Mouse (Mus musculus) embryo, embryonic 10 days (tissue): Measurements from ENCODE around the gene Krt86.
"Not testable (repeated sequence)": the region's sequence is repeated elsewhere in the genome, so short reads cannot be mapped to it uniquely, and the experiment has no call there.

ENCODE experiments used
- DNase-seq: peaks from one replicate; pipeline ENCODE4 v3.0.0-alpha.2; 2015; ENCODE audit warnings: low spot score

Krt86 gene

DNA sequence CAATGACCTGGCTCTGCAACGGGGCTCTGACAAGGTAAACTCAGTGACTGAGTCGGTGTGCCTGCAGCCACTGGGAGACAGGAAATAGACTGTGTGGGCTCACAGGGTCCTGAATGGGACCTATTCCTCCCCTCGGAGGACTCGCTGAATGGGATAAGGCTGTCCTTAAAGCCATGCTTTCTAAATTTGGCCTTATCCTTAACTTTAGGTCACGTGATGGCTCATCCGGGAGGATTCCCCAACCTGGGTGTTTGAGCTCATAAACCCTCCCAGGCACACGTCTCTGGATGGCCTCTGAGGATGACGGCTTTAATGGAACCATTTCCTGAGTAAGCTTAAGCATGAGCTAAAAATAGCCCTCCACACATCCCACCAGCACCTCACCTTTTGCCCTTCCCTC lies 19.4 kb downstream of the Krt86 start:
- DNase-seq = no peak

DNA sequence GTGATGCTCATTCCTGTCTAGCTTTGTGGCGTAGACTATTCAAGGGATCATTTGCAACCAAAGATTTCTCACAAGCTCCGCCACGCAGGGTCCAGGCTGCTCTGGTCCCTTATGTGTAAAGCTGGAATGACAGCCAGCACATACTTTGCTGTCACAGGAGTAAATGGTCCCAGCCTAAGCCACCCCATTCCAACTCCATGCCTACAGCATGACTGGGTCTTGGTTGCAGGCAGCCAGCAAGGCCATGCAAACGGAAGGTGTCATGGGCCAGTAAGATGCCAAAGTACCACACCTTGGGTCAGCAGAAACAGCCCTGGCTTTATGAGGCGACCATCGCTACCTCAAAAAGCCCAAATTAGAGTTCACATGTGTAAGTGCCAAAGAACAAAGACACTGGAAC lies 20.4 kb downstream of the Krt86 start:
- DNase-seq = no peak

DNA sequence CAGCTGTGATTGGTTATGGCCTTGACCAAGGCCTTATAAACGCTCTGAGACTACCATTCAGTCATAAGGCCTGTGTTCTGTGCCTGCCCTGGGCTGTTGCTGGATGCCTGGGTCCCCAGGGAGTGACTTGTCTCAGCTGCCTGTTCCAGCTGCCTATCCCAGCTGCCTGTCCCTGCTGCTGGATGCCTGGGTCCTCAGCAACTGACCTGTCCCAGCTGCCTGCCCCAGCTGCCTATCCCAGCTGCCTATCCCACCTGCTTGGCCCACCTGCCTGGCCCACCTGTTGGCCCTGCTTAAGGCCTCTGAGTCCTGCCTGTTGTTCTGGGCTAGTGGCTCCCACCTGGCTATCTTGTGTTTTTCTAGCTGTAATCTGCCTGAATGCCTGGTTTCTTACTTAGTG lies 20.9 kb downstream of the Krt86 start:
- DNase-seq = no peak

DNA sequence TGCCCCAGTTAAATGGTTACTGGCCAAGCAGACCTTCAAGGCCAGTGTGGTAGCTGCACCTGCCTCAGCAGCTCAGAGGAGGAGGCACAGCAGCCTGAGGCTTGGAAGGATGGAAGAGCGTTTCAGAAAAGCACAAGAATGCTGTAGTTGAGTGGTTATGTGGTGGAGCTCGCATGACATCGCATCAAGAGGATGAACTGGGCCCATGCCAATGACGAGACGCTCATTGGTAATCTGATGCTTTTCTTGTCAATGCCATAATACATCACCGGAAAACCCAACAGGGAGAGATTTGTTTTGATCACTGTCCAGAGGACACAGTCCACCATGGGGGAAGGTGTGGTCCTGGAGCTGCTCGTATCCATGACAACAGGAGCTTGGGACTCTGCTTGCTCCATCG lies 22.0 kb downstream of the Krt86 start:
- no peak for DNase-seq

DNA sequence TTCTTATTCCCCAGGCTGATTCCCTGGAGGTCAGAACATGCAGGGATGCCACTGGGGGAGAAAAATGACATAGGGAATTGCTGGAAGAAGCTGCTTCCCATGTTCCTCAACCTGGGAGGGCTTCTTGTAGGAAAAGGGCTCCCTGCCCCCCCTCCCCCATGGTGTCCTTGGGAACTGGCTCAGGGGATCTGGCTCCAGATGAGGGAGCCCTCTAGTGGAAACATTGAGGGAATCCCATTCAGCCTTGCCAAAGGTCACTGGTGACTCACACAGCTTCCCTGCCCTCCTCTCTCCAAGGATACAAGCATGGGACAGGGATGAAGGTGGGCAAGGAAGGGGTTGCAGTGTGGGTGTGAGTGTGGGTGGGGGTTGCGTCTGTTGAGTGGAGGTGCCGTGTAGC lies 23.9 kb downstream of the Krt86 start:
- peak; percentile 35 for DNase-seq

DNA sequence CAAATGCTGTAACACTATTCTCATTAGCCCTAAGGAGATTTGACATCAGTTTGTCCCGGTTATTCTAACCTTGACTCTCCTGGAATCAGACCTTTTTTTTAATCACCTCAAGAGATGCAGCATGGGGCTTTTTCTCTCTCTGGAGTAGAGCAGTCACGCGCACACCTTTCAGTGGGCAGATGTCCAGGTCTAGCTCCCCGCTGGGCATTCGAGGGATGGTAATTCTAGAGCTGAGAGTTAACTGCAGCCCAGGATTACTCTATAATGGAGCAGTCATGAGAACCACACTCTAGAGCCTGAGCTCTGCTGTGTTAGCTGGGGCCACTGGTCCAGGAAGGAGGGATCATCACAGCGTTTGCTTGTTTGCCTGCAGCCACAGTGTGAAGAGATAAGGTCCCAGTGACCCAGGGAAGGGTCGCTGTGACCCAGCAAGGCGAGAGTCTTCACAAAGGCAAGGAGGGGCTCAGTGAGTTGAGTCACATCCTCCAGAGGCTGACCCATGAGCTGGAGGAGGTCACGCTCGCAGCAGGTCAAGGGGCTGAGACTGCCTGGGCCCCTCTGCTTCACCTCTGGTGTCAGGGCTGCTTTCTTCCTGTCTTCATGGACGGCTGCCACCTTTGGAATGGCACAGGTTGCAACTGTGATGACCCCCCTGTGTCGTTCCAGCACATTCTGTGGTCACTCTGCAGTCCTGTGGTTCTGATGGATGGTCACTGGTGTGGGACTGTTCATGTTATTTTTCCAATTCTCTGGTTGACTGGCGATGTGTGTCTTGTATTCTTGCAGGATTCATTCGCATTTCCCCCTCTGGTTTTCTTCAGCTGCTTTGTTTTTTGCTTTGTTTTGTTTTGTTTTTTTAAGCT lies 33.8 kb downstream of the Krt86 start:
- peak; percentile 40 for DNase-seq

DNA sequence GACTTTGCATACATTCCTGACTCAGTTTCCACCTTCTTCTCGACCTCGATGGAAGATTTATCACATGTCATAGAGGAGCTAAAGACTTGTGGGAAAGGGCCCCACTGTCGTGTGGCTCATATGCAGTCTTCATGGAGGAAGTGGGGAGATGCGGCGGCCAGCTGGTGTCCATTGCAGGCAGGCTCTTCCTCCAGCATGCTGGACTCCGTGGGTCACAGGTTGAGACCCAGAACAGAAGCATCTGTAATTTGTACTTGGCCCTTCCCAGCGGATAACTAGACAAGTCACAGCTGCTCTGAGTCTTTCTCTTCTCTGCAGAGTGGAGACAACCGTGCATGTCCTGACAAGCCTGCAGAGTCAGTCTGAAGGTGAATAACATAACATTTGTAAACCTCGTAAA lies 35.0 kb downstream of the Krt86 start:
- no peak for DNase-seq

DNA sequence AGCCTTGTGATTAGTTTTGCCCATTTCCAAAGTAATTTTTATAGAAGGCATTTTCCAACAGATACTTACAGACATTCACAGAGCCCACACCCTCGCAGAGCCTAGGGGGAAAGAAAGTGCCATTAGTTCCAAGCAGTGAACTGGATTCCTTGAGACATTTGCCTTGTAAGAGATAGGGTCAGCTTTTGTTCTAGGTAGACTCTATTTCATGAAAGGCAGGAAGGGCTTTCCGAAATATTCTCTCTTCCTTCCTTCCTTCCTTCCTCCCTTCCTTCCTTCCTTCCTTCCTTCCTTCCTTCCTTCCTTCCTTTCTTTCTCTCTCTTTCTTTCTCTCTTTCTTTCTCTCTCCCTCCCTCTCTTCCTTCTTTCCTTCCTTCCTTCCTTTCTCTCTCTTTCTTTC lies 43.9 kb downstream of the Krt86 start, which contains the start of gene Gm49425:
Gene Gm49425, minus strand, starts transcription at position 101 of the 400 bp plus-strand sequence.
- DNase-seq = not testable (repeated sequence)

GRCm38 (mm10) chr15:101519792-101520191 lies 46.5 kb downstream of the Krt86 start:
- peak; percentile 89 for DNase-seq

- DNase-seq = no peak
These were observed 49.4 kb downstream of the Krt86 start for GRCm38 (mm10) chr15:101522556-101523232.
